Mouse (Mus musculus): ENCODE results near the gene Tbcel.

DNA sequence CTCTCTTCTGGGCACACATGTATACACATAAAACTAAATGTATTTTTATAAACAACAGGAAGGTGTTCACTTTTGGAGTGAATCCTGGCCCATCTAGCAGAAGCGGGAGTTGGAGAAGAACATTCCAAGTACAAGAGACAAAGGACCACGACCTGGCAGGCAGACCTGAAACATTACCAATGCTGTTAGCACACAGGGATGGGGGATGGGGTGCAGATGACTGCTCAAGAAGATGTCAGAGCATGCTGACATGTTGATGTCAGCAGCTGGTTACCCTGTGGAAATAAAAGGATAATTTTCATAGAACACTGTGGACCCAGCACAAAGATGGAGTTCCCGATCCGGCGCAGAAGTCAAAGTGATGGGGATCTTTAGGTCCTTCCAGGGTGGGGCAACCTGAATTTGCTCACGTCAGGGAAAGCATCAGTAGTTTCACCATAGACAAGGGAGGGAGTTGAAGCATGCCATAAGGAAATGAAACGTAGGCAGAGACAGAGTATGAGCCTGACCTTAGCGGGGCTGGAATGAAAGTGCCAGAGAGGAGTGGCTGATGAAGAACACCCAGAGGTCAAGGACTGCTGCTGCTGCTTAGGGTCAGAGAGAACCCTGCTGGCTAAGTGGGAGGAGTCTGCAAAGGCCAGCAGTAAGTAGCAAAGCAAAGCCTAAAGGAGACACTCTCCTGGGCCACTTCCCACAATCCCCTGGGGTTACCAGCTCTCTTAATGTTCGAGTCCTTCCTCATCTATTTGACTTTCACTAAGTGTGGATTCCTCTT lies 48.7 kb downstream of the Tbcel start:
- no peak for TF ChIP-seq CTCF (IDR thresholded peaks at IDR 0.05; ENCODE audit: borderline replicate concordance, extremely low read depth, insufficient read depth, insufficient read length)
- TF ChIP-seq POLR2A (IDR thresholded peaks at IDR 0.05; ENCODE audit: borderline replicate concordance, extremely low read depth, insufficient read depth, insufficient read length, poor library complexity, severe bottlenecking): no peak

Measured in brain, embryonic 14.5 days (tissue).